Mouse (Mus musculus) heart, postnatal 0 days (tissue): ENCODE measurements around the gene Flvcr1. TPM values are rescaled to one million over a fixed set of nuclear protein-coding genes. Genes with fewer than 3 reads are reported as not detected.

Source experiments
- ATAC-seq: fragments of 200-750 bp; cut with Nextera tagmentation; 2 replicates; pipeline ENCODE4 v1.8.0; 2017; ENCODE audit warnings: low read depth, moderate number of reproducible peaks, moderate library complexity; ENCODE audit not compliant: insufficient read depth
- DNase-seq: peaks from one replicate; pipeline ENCODE4 v3.0.0-alpha.2; 2016; ENCODE audit warnings: low spot score
- H3K27ac ChIP-seq: fragments of 300-500 bp; sonication (generic); 2 replicates; pipeline ENCODE4 v1.5.1; 2014; ENCODE audit warnings: low read depth, mild to moderate bottlenecking
- H3K27me3 ChIP-seq: fragments of 300-500 bp; sonication (generic); 2 replicates; pipeline ENCODE4 v1.6.1; 2014; ENCODE audit warnings: low read length, mixed read lengths; ENCODE audit not compliant: control insufficient read depth, insufficient read depth
- H3K36me3 ChIP-seq: fragments of 300-500 bp; sonication (generic); replicated peaks from 2 replicates; pipeline ENCODE4 v1.6.1; 2014; ENCODE audit warnings: low read length, mixed read lengths; ENCODE audit not compliant: control insufficient read depth, insufficient read depth
- H3K4me1 ChIP-seq: fragments of 300-500 bp; sonication (generic); 2 replicates; pipeline ENCODE4 v1.6.1; 2014; ENCODE audit warnings: antibody characterized with exemption; ENCODE audit not compliant: control insufficient read depth, insufficient read depth
- H3K4me2 ChIP-seq: fragments of 300-500 bp; sonication (generic); 2 replicates; pipeline ENCODE4 v1.6.1; 2014; ENCODE audit warnings: low read depth, mild to moderate bottlenecking, low read length, moderate library complexity
- H3K4me3 ChIP-seq: fragments of 300-500 bp; sonication (generic); 2 replicates; pipeline ENCODE4 v1.5.1; 2014; ENCODE audit warnings: low read depth, low read length
- H3K9ac ChIP-seq: fragments of 300-500 bp; sonication (generic); replicated peaks from 2 replicates; pipeline ENCODE4 v1.6.1; 2014; ENCODE audit warnings: low read depth, low read length, mixed read lengths
- H3K9me3 ChIP-seq: fragments of 300-500 bp; sonication (generic); replicated peaks from 2 replicates; pipeline ENCODE4 v1.6.1; 2016; ENCODE audit warnings: low read length; ENCODE audit not compliant: control insufficient read depth
- CTCF ChIP-seq: IDR thresholded peaks from 2 replicates; pipeline ENCODE4 v1.5.1; 2016; ENCODE audit warnings: antibody characterized with exemption, control low read depth, low read depth
- EP300 ChIP-seq: IDR thresholded peaks from 2 replicates; pipeline ENCODE4 v1.6.1; 2016; ENCODE audit warnings: antibody characterized with exemption, low read depth
- WGBS: fragments of 180-500 bp; shearing (Covaris S2); extraction: QIAGEN DNeasy Blood & Tissue Kit; methylation state at CpG from one replicate; pipeline ENCODE4 v1.1.7; 2014; 5-methylcytosine and 5-hydroxymethylcytosine counted together
- polyA plus RNA-seq: library from polyadenylated mRNA; unstranded; fragments of >200 nt; fragmentation: Nextera tagmentation; extraction: Ambion mirVana; gene quantifications from 2 replicates; pipeline ENCODE4 v1.2.1, GENCODE M21; 2015
- total RNA-seq: library from RNA; depleted of rRNA; stranded (reverse); fragments of >200 nt; gene quantifications from 2 replicates; pipeline ENCODE4 v1.2.3, GENCODE M21; 2014; ENCODE audit warnings: low replicate concordance

Gene Flvcr1
- total and polyA plus RNA-seq, 2 experiments from 2014 or later = 2.4 to 5.2 TPM

GRCm38 (mm10) chr1:191053555-191053954, 27.6 kb upstream of the Flvcr1 start:
- Histone ChIP-seq H3K9ac (no peak overlapping the region), H3K9me3 (no peaks in the 10 kb centered on the region), H3K4me1 (no peaks in the 10 kb centered on the region), H3K36me3 (peaks cover 5% of the 10 kb centered on the region; the same call in 1 of the 2 replicates), H3K27me3 (no peaks in the 10 kb centered on the region), H3K27ac (no peak overlapping the region), H3K4me2 (no peak overlapping the region), H3K4me3 (no peak overlapping the region)
- 68% methylated on average over 3 of the region's 3 CpGs for WGBS
- DNase-seq = no peak
- ATAC-seq = no peak
- TF ChIP-seq CTCF = no peak
- no peak for TF ChIP-seq EP300

- no peak for DNase-seq
- 67% methylated on average over 7 of the region's 7 CpGs for WGBS
- no peaks in the 10 kb centered on the region for H3K9me3 ChIP-seq
- H3K27ac ChIP-seq = no peak overlapping the region
- no peak overlapping the region for H3K4me2 ChIP-seq
- H3K27me3 ChIP-seq = no peaks in the 10 kb centered on the region
- no peak overlapping the region for H3K9ac ChIP-seq
- no peak for TF ChIP-seq CTCF
- no peaks in the 10 kb centered on the region; the same call in 1 of the 2 replicates for H3K36me3 ChIP-seq
- H3K4me3 ChIP-seq = no peak overlapping the region
- ATAC-seq = no peak
- no peaks in the 10 kb centered on the region for H3K4me1 ChIP-seq
These were observed 20.4 kb upstream of the Flvcr1 start for GRCm38 (mm10) chr1:191046231-191046824.

GRCm38 (mm10) chr1:191045264-191045663, 19.3 kb upstream of the Flvcr1 start:
- no peaks in the 10 kb centered on the region for H3K9me3 ChIP-seq
- H3K27ac ChIP-seq = no peak overlapping the region
- H3K36me3 ChIP-seq = no peaks in the 10 kb centered on the region; the same call in 1 of the 2 replicates
- no peaks in the 10 kb centered on the region for H3K27me3 ChIP-seq
- TF ChIP-seq CTCF = no peak
- TF ChIP-seq EP300 = no peak
- H3K4me1 ChIP-seq = no peaks in the 10 kb centered on the region
- DNase-seq (no peak), ATAC-seq (no peak)
- H3K9ac ChIP-seq = no peak overlapping the region
- 90% methylated on average over 2 of the region's 2 CpGs for WGBS
- no peak overlapping the region for H3K4me2 ChIP-seq
- no peak overlapping the region for H3K4me3 ChIP-seq

GRCm38 (mm10) chr1:191042688-191043087, 16.7 kb upstream of the Flvcr1 start:
- Histone ChIP-seq H3K27me3 (no peaks in the 10 kb centered on the region), H3K4me2 (no peak overlapping the region), H3K4me1 (no peaks in the 10 kb centered on the region), H3K9ac (no peak overlapping the region), H3K36me3 (no peaks in the 10 kb centered on the region; the same call in 1 of the 2 replicates), H3K4me3 (no peak overlapping the region), H3K9me3 (no peaks in the 10 kb centered on the region), H3K27ac (no peak overlapping the region)
- no peak for TF ChIP-seq CTCF
- TF ChIP-seq EP300 = no peak
- DNase-seq (no peak), ATAC-seq (no peak)
- WGBS = 57% methylated on average over 3 of the region's 3 CpGs

GRCm38 (mm10) chr1:191042106-191042505, 16.1 kb upstream of the Flvcr1 start:
- Histone ChIP-seq H3K4me1 (no peaks in the 10 kb centered on the region), H3K9me3 (no peaks in the 10 kb centered on the region), H3K4me3 (no peak overlapping the region), H3K27me3 (no peaks in the 10 kb centered on the region), H3K9ac (no peak overlapping the region), H3K36me3 (no peaks in the 10 kb centered on the region; the same call in 1 of the 2 replicates), H3K27ac (no peak overlapping the region), H3K4me2 (no peak overlapping the region)
- WGBS = 85% methylated on average over 5 of the region's 5 CpGs
- DNase-seq = no peak
- no peak for ATAC-seq
- TF ChIP-seq EP300 (no peak), CTCF (no peak)

GRCm38 (mm10) chr1:191041352-191041751, 15.4 kb upstream of the Flvcr1 start:
- no peak overlapping the region for H3K9ac ChIP-seq
- ATAC-seq (no peak), DNase-seq (no peak)
- H3K27ac ChIP-seq = no peak overlapping the region
- H3K4me3 ChIP-seq = no peak overlapping the region
- no peak overlapping the region for H3K4me2 ChIP-seq
- H3K9me3 ChIP-seq = no peaks in the 10 kb centered on the region
- TF ChIP-seq CTCF (no peak), EP300 (no peak)
- H3K36me3 ChIP-seq = no peaks in the 10 kb centered on the region; the same call in 1 of the 2 replicates
- no peaks in the 10 kb centered on the region for H3K4me1 ChIP-seq
- no peaks in the 10 kb centered on the region for H3K27me3 ChIP-seq
